Mouse (Mus musculus) thymus, adult 2 months (tissue): ENCODE results near the gene Pip4k2a.

Experiments
- CTCF ChIP-seq: fragments of 200-500 bp; IDR thresholded peaks from 2 replicates; pipeline ENCODE4 v1.5.1; 2012; ENCODE audit warnings: mild to moderate bottlenecking, control low read depth, low read length, moderate library complexity, borderline replicate concordance; ENCODE audit not compliant: control insufficient read depth, poor library complexity, insufficient read depth; ENCODE audit errors: extremely low read depth
- POLR2A ChIP-seq: fragments of 200-500 bp; IDR thresholded peaks from 2 replicates; pipeline ENCODE4 v1.6.1; 2012; ENCODE audit warnings: mild to moderate bottlenecking, low read length, control low read depth, moderate library complexity; ENCODE audit not compliant: control insufficient read depth, poor library complexity, insufficient read depth; ENCODE audit errors: extremely low read depth

DNA sequence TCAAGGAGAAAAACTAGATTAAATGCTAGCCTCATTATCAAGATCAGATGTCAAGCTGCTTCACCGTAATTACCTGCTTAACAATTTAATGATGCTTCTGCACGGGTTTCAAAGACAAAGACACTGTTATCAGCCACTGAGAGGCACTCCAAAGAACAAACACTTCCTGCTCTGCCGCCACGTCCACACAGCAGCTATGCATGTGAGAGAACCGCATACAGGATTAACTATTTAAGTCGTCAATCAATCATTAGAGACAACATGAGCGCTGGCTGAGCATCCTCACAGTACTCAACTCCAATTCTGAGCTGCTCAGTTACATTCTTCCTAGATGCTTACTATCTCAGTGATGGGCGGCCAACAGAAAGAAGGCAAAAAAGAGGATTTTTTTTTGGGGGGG lies 147.3 kb downstream of the Pip4k2a start:
- TF ChIP-seq POLR2A (no peak), CTCF (no peak)
